13 mouse cellular contexts compared by ENCODE assay signal in the genomic region with DNA sequence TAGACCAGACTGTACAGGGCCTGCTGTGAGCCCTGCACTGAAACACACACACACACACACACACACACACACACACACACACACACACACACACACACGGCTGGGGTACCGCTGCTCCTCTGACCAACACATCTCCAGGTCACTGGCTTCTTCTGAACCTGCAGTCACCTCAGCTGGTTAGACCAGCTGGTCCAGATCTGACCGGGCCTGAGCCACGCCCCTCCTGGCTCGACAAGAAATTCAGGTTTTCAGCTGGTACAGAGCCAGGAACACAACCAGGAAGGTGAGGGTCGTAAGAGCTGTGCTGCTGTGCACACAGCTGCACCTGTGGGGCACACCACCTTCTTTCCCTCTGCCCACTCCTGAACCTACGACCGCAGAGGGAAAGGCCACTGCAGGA. TPM values are rescaled to one million over a fixed set of nuclear protein-coding genes. Genes with fewer than 3 reads are reported as not detected.
DNase-seq lines count a peak whose midpoint lies in the region; ATAC-seq lines count a peak whose summit lies in the region.
"Had no signal": no experiment of that assay in that cellular context is flagged by ENCODE, and none has a peak within 500 bp of the region (broad histone marks: within the 10 kb centered on the region; RNA-seq: fewer than 3 reads in every experiment).

No protein-coding gene starts in this region.

- intact Hi-C loops in gastrocnemius, postnatal 14 days (cut with DNase I; ENCODE audit: low total_unique reads), result loop anchor here (5.0 to 10.0 kb wide), 2 partner anchors 34 to 186 kb away; no protein-coding TSS in a partner anchor

- peak overlapping the region; percentile 47 for H3K4me3 ChIP-seq in liver, embryonic 16.5 days (ENCODE audit: low read depth, low read length)
- no peak overlapping the region for H3K4me3 ChIP-seq in midbrain, embryonic 13.5 days (replicated peaks)
- H3K4me3 ChIP-seq in hindbrain, embryonic 11.5 days (ENCODE audit: low read depth, low read length), result no peak overlapping the region
- H3K4me3 ChIP-seq: myocyte had no signal

- ATAC-seq in liver, embryonic 16.5 days (ENCODE audit: low read depth), result peak; percentile 35
- ATAC-seq in midbrain, embryonic 13.5 days, result no peak
- ATAC-seq in hindbrain, embryonic 11.5 days (ENCODE audit: low FRiP score), result no peak
- ATAC-seq: forebrain, embryonic 14.5 days had no signal

- H3K36me3 ChIP-seq in liver, embryonic 16.5 days (ENCODE audit: control insufficient read depth, insufficient read depth), result peaks cover 5% of the 10 kb centered on the region; the same call in 1 of the 2 replicates
- peaks cover 7% of the 10 kb centered on the region; the same call in 1 of the 2 replicates for H3K36me3 ChIP-seq in midbrain, embryonic 13.5 days
- no peaks in the 10 kb centered on the region for H3K36me3 ChIP-seq in hindbrain, embryonic 11.5 days (ENCODE audit: control insufficient read depth, insufficient read depth, low read length)

- peak overlapping the region; percentile 46 for H3K9ac ChIP-seq in liver, embryonic 16.5 days (ENCODE audit: low read depth, low read length)
- no peak overlapping the region for H3K9ac ChIP-seq in midbrain, embryonic 13.5 days (replicated peaks)
- H3K9ac ChIP-seq in hindbrain, embryonic 11.5 days (ENCODE audit: low read depth, low read length), result no peak overlapping the region

- H3K27ac ChIP-seq in liver, embryonic 16.5 days (ENCODE audit: low read length), result peak overlapping the region; percentile 58
- no peak overlapping the region for H3K27ac ChIP-seq in midbrain, embryonic 13.5 days
- H3K27ac ChIP-seq in hindbrain, embryonic 11.5 days (ENCODE audit: low read depth, low read length), result no peak overlapping the region

- DNase-seq in gastrocnemius, postnatal 14 days, result peak; percentile 3
- no peak for DNase-seq in gastrocnemius, adult 18-20 months (ENCODE audit: low spot score)
- DNase-seq in kidney, adult 8-10 months, result peak; percentile 75 to 88
- DNase-seq in urinary bladder, adult 2 months (ENCODE audit: low spot score), result peak; percentile 64
- no peak for DNase-seq in B cell, adult 2 months
- DNase-seq in hindbrain, embryonic 11.5 days (ENCODE audit: low spot score), result no peak
- DNase-seq: cerebellum, adult 11 months; right cerebral cortex, adult 18-20 months had no signal

- no peaks in the 10 kb centered on the region for H3K9me3 ChIP-seq in liver, embryonic 16.5 days (replicated peaks; ENCODE audit: control insufficient read depth, low read length)
- no peaks in the 10 kb centered on the region for H3K9me3 ChIP-seq in midbrain, embryonic 13.5 days
- H3K9me3 ChIP-seq in hindbrain, embryonic 11.5 days (ENCODE audit: control insufficient read depth, low read length), result no peaks in the 10 kb centered on the region

- 48% methylated on average over 8 of the region's 8 CpGs for WGBS in liver, embryonic 16.5 days (ENCODE audit: insufficient replicate concordance)
- 67% methylated on average over 8 of the region's 8 CpGs for WGBS in midbrain, embryonic 13.5 days
- 56% methylated on average over 8 of the region's 8 CpGs for WGBS in hindbrain, embryonic 11.5 days

- H3K4me1 ChIP-seq in liver, embryonic 16.5 days (ENCODE audit: control insufficient read depth, low read depth, low read length), result peaks cover 68% of the 10 kb centered on the region
- peaks cover 19% of the 10 kb centered on the region for H3K4me1 ChIP-seq in midbrain, embryonic 13.5 days (replicated peaks)
- H3K4me1 ChIP-seq in hindbrain, embryonic 11.5 days (replicated peaks; ENCODE audit: control insufficient read depth, insufficient read depth, low read length), result no peaks in the 10 kb centered on the region

- no peaks in the 10 kb centered on the region for H3K27me3 ChIP-seq in liver, embryonic 16.5 days (ENCODE audit: control insufficient read depth, insufficient read depth, low read depth, low read length)
- H3K27me3 ChIP-seq in midbrain, embryonic 13.5 days, result 0 out of 2 replicates have a peak, but pooled peaks cover 3% of the 10 kb centered on the region
- no peaks in the 10 kb centered on the region for H3K27me3 ChIP-seq in hindbrain, embryonic 11.5 days (ENCODE audit: control insufficient read depth, insufficient read depth, low read length)

- H3K4me2 ChIP-seq in liver, embryonic 16.5 days (ENCODE audit: low read depth, low read length), result peak overlapping the region; percentile 50
- no peak overlapping the region for H3K4me2 ChIP-seq in midbrain, embryonic 13.5 days (replicated peaks)
- H3K4me2 ChIP-seq in hindbrain, embryonic 11.5 days (replicated peaks; ENCODE audit: low read depth, low read length), result no peak overlapping the region

RNA-seq across cellular contexts. Expression of a gene that starts 13.2 kb away (rescaled TPM):
- total RNA-seq in gastrocnemius, postnatal 14 days (2021), result under 1 TPM in 1 of 2 experiments, not detected in 1; 0.13 TPM
- total RNA-seq in gastrocnemius, adult 18-20 months (2021), result under 1 TPM in 1 of 2 experiments, not detected in 1; 0.09 TPM
- 0.53 and 0.76 TPM in 2 replicates for polyA plus RNA-seq in liver, embryonic 16.5 days (2015; fragmentation: Nextera tagmentation; extraction: Ambion mirVana)
- 1.7 and 2.2 TPM in 2 replicates for polyA plus RNA-seq in urinary bladder, adult 2 months (2012; rRNA removed)
- 0.21 and 0.28 TPM in 2 replicates for polyA plus RNA-seq in midbrain, embryonic 13.5 days (2015; fragmentation: Nextera tagmentation; extraction: Ambion mirVana)
- polyA plus RNA-seq in hindbrain, embryonic 11.5 days (2014; fragmentation: Nextera tagmentation; extraction: Ambion mirVana), result 0.24 and 0.25 TPM in 2 replicates

RNA-seq across cellular contexts. Expression of a gene that starts 19.6 kb away (rescaled TPM):
- total RNA-seq in gastrocnemius, postnatal 14 days (2021), result 1 to 10 TPM; 4.2 to 4.5 TPM
- 1 to 10 TPM in 1 of 2 experiments, under 1 TPM in 1; 0.98 to 1.6 TPM for total RNA-seq in gastrocnemius, adult 18-20 months (2021)
- 13.0 and 14.1 TPM in 2 replicates for polyA plus RNA-seq in liver, embryonic 16.5 days (2015; fragmentation: Nextera tagmentation; extraction: Ambion mirVana)
- polyA plus RNA-seq in urinary bladder, adult 2 months (2012; rRNA removed), result 71.4 and 76.6 TPM in 2 replicates
- 10.1 and 10.8 TPM in 2 replicates for polyA plus RNA-seq in midbrain, embryonic 13.5 days (2015; fragmentation: Nextera tagmentation; extraction: Ambion mirVana)
- 4.8 and 5.3 TPM in 2 replicates for polyA plus RNA-seq in hindbrain, embryonic 11.5 days (2014; fragmentation: Nextera tagmentation; extraction: Ambion mirVana)

RNA-seq across cellular contexts. Expression of a gene that starts 39.2 kb away (rescaled TPM):
- 1 to 10 TPM; 4.6 to 5.4 TPM for total RNA-seq in gastrocnemius, postnatal 14 days (2021)
- total RNA-seq in gastrocnemius, adult 18-20 months (2021), result 1 to 10 TPM; 1.2 to 2.3 TPM
- polyA plus RNA-seq in liver, embryonic 16.5 days (2015; fragmentation: Nextera tagmentation; extraction: Ambion mirVana), result 9.3 and 12.1 TPM in 2 replicates
- 29.5 and 35.3 TPM in 2 replicates for polyA plus RNA-seq in urinary bladder, adult 2 months (2012; rRNA removed)
- 17.8 and 19.0 TPM in 2 replicates for polyA plus RNA-seq in midbrain, embryonic 13.5 days (2015; fragmentation: Nextera tagmentation; extraction: Ambion mirVana)
- 10.7 and 15.2 TPM in 2 replicates for polyA plus RNA-seq in hindbrain, embryonic 11.5 days (2014; fragmentation: Nextera tagmentation; extraction: Ambion mirVana)

RNA-seq across cellular contexts. Expression of a gene that starts 40.8 kb away (rescaled TPM):
- not detected for total RNA-seq in gastrocnemius, postnatal 14 days (2021)
- total RNA-seq in gastrocnemius, adult 18-20 months (2021), result not detected
- 0.04 and 0.06 TPM in 2 replicates for polyA plus RNA-seq in liver, embryonic 16.5 days (2015; fragmentation: Nextera tagmentation; extraction: Ambion mirVana)
- polyA plus RNA-seq in urinary bladder, adult 2 months (2012; rRNA removed), result 0.32 and 0.46 TPM in 2 replicates
- 0.07 and 0.10 TPM in 2 replicates for polyA plus RNA-seq in midbrain, embryonic 13.5 days (2015; fragmentation: Nextera tagmentation; extraction: Ambion mirVana)
- 0.10 and 0.20 TPM in 2 replicates for polyA plus RNA-seq in hindbrain, embryonic 11.5 days (2014; fragmentation: Nextera tagmentation; extraction: Ambion mirVana)
- polyA plus RNA-seq: heart, postnatal 0 days had no signal

Comparison
In these comparisons a context has a peak if more than half of its experiments do, and no peak if none do; other contexts are left out.
1. DNase-seq: peak in gastrocnemius, postnatal 14 days (single experiment), kidney, adult 8-10 months (2 of 2) and urinary bladder, adult 2 months (single experiment); none in gastrocnemius, adult 18-20 months (single experiment), B cell, adult 2 months (0 of 2) and hindbrain, embryonic 11.5 days (single experiment).